Mouse (Mus musculus) CD4-positive, CD25-positive, alpha-beta regulatory T cell, adult 4 months (primary cell): Measurements from ENCODE around the gene Arhgef7. TPM values are rescaled to one million over a fixed set of nuclear protein-coding genes. Genes with fewer than 3 reads are reported as not detected.
A peak's percentile ranks its signal among the peaks of the same experiment; 100 is the strongest.

Experiments
- ATAC-seq: one replicate; pipeline ENCODE4 v1.8.0; 2017
- polyA plus RNA-seq, 2 experiments: library from polyadenylated mRNA; unstranded; fragments of 100-300 nt; shearing (Covaris generic); gene quantifications; one replicate each; pipeline ENCODE4 v1.2.1; 2017

The Arhgef7 gene
- polyA plus RNA-seq, 2 experiments from 2014 or later, result 33.2 to 42.6 TPM

- ATAC-seq, result no peak
Observed at GRCm38 (mm10) chr8:11770001-11770400, 42.5 kb downstream of the Arhgef7 start.

- ATAC-seq, result no peak
Observed at GRCm38 (mm10) chr8:11770521-11771080, 43.1 kb downstream of the Arhgef7 start.

GRCm38 (mm10) chr8:11771608-11772007, 44.1 kb downstream of the Arhgef7 start:
- ATAC-seq, result no peak

GRCm38 (mm10) chr8:11774195-11775076, 46.9 kb downstream of the Arhgef7 start:
- no peak for ATAC-seq

- no peak for ATAC-seq
Observed at GRCm38 (mm10) chr8:11775889-11776288, 48.4 kb downstream of the Arhgef7 start.

- no peak for ATAC-seq
Observed at GRCm38 (mm10) chr8:11776451-11777180, 49.1 kb downstream of the Arhgef7 start.

GRCm38 (mm10) chr8:11777201-11777600, 49.7 kb downstream of the Arhgef7 start:
- ATAC-seq, result no peak

GRCm38 (mm10) chr8:11778646-11779433, 51.3 kb downstream of the Arhgef7 start:
- ATAC-seq, result no peak

GRCm38 (mm10) chr8:11779844-11780634, 52.5 kb downstream of the Arhgef7 start:
- peak; percentile 39 for ATAC-seq

- ATAC-seq, result no peak
Observed at GRCm38 (mm10) chr8:11780641-11781040, 53.1 kb downstream of the Arhgef7 start.

- ATAC-seq, result no peak
Observed at GRCm38 (mm10) chr8:11782607-11783006, 55.1 kb downstream of the Arhgef7 start.

GRCm38 (mm10) chr8:11783861-11784594, 56.5 kb downstream of the Arhgef7 start:
- no peak for ATAC-seq

GRCm38 (mm10) chr8:11785121-11785520, 57.6 kb downstream of the Arhgef7 start:
- ATAC-seq, result no peak

GRCm38 (mm10) chr8:11785539-11786046, 58.1 kb downstream of the Arhgef7 start:
- no peak for ATAC-seq

GRCm38 (mm10) chr8:11788252-11788651, 60.7 kb downstream of the Arhgef7 start:
- no peak for ATAC-seq

- no peak for ATAC-seq
Observed at GRCm38 (mm10) chr8:11789168-11789567, 61.6 kb downstream of the Arhgef7 start.

GRCm38 (mm10) chr8:11794956-11795355, 67.4 kb downstream of the Arhgef7 start:
- no peak for ATAC-seq

GRCm38 (mm10) chr8:11797128-11797527, 69.6 kb downstream of the Arhgef7 start:
- no peak for ATAC-seq

GRCm38 (mm10) chr8:11797729-11798479, 70.4 kb downstream of the Arhgef7 start:
- no peak for ATAC-seq

- no peak for ATAC-seq
Observed at GRCm38 (mm10) chr8:11798480-11798867, 71.0 kb downstream of the Arhgef7 start.
